Mouse (Mus musculus): ENCODE data around the gene Npc2. TPM values are rescaled to one million over a fixed set of nuclear protein-coding genes. Genes with fewer than 3 reads are reported as not detected.

Gene Npc2
- polyA plus RNA-seq, 1 experiment from 2014 or later: 82.7 TPM

GRCm38 (mm10) chr12:84706886-84707285, 66.1 kb downstream of the Npc2 start:
- H3K4me1 ChIP-seq: peaks cover 12% of the 10 kb centered on the region
- H3K9me3 ChIP-seq (replicated peaks): no peaks in the 10 kb centered on the region
- 79% methylated on average over 4 of the region's 4 CpGs for WGBS
- no peak overlapping the region for H3K4me3 ChIP-seq
- no peak for DNase-seq (ENCODE audit: low spot score)
- peaks cover 10% of the 10 kb centered on the region; the same call in 1 of the 2 replicates for H3K27me3 ChIP-seq (ENCODE audit: low read depth, poor library complexity, severe bottlenecking)
- H3K27ac ChIP-seq (replicated peaks): no peak overlapping the region
- no peaks in the 10 kb centered on the region for H3K36me3 ChIP-seq

Other genes with a start within 250 kb of the Npc2 start
- gene Vsx2, start 203.4 kb downstream of the Npc2 start, polyA plus RNA-seq (2016; fragmentation: Nextera tagmentation; extraction: Ambion mirVana): 1.0 and 1.9 TPM in 2 replicates
- 13.3 TPM in 2 replicates for gene Abcd4, start 155.7 kb downstream of the Npc2 start, polyA plus RNA-seq (2016; fragmentation: Nextera tagmentation; extraction: Ambion mirVana)
- gene Vrtn, start 132.1 kb downstream of the Npc2 start, polyA plus RNA-seq (2016; fragmentation: Nextera tagmentation; extraction: Ambion mirVana): not detected in 2 replicates
- 0.10 and 0.15 TPM in 2 replicates for gene Syndig1l, start 74.3 kb downstream of the Npc2 start, polyA plus RNA-seq (2016; fragmentation: Nextera tagmentation; extraction: Ambion mirVana)
- 162 and 190 TPM in 2 replicates for gene Isca2, start 99 bp upstream of the Npc2 start, polyA plus RNA-seq (2016; fragmentation: Nextera tagmentation; extraction: Ambion mirVana)
- gene Ltbp2, start 103.4 kb upstream of the Npc2 start, polyA plus RNA-seq (2016; fragmentation: Nextera tagmentation; extraction: Ambion mirVana): 0.11 and 0.22 TPM in 2 replicates
- 169 and 182 TPM in 2 replicates for gene Fcf1, start 197.7 kb upstream of the Npc2 start, polyA plus RNA-seq (2016; fragmentation: Nextera tagmentation; extraction: Ambion mirVana)
- gene Arel1, start 197.7 kb upstream of the Npc2 start, polyA plus RNA-seq (2016; fragmentation: Nextera tagmentation; extraction: Ambion mirVana): 16.0 and 20.8 TPM in 2 replicates
- 30.9 and 33.6 TPM in 2 replicates for gene Ylpm1, start 223.2 kb upstream of the Npc2 start, polyA plus RNA-seq (2016; fragmentation: Nextera tagmentation; extraction: Ambion mirVana)

Data from midbrain, embryonic 10.5 days (tissue).